In genomic region chr8:70897021-70897680, GRCm38 (mm10) we compare ENCODE assay signal across 8 mouse cellular contexts. TPM values are rescaled to one million over a fixed set of nuclear protein-coding genes. Genes with fewer than 3 reads are reported as not detected.
DNase-seq lines count a peak whose midpoint lies in the region; ATAC-seq and TF ChIP-seq lines count a peak whose summit lies in the region.

Gene Rpl18a, minus strand, starts transcription at chr8:70897412.

- in situ Hi-C loops in Patski (cut with MboI; ENCODE audit: low pct_unique_long_range_greater_than_20kb), result loop anchor here (5.0 to 25.0 kb wide), 2 partner anchors 60 to 465 kb away; partner anchors contain the start of genes Ocel1 and Use1

- POLR2A ChIA-PET in Patski (lab: Charles Lee), result interaction anchor here (0.9 to 1.9 kb wide), 2 partner anchors 8 to 17 kb away, joined by 3 to 13 read pairs; no protein-coding TSS in a partner anchor

- H3K4me1 ChIP-seq in hindbrain, embryonic 13.5 days (replicated peaks), result peaks cover 28% of the 10 kb centered on the region

- H3K9ac ChIP-seq in hindbrain, embryonic 13.5 days, result peak within 1 kb of the TSS; percentile 92

- peak within 1 kb of the TSS; percentile 98 for H3K4me2 ChIP-seq in hindbrain, embryonic 13.5 days

- WGBS in hindbrain, embryonic 13.5 days, result under 1% methylated on average over 60 of the region's 60 CpGs

- TF ChIP-seq CTCF in Patski (IDR thresholded peaks at IDR 0.05), result no peak

- peaks cover 33% of the 10 kb centered on the region for H3K36me3 ChIP-seq in hindbrain, embryonic 13.5 days

- peak; percentile 93 for ATAC-seq in Patski
- ATAC-seq in hindbrain, embryonic 13.5 days (ENCODE audit: low FRiP score), result peak; percentile 97

- H3K27ac ChIP-seq in hindbrain, embryonic 13.5 days, result peak within 1 kb of the TSS; percentile 81

- DNase-seq in Patski (ENCODE audit: low read depth, low spot score), result no peak
- DNase-seq in cerebellum, postnatal 14 days, result peak; percentile 92 to 94
- peak; percentile 93 to 97 for DNase-seq in frontal cortex, postnatal 14 days (ENCODE audit: low spot score in 2 of 2)
- DNase-seq in layer of hippocampus, postnatal 25 days (ENCODE audit: extremely low spot score in 1 of 2, low spot score in 1 of 2), result peak; percentile 78 to 81
- DNase-seq in lung, postnatal 25 days (ENCODE audit: low spot score), result peak; percentile 99
- DNase-seq in retina, embryonic 14.5 days (ENCODE audit: low spot score), result peak; percentile 98
- peak; percentile 90 for DNase-seq in thymus, postnatal 4 days

- CTCF ChIA-PET in Patski (lab: Charles Lee), result interaction anchor here (1.2 to 3.5 kb wide), 15 partner anchors 11 to 67 kb away, joined by 3 to 27 read pairs (median 5); partner anchors contain the start of gene Ccdc124

- H3K4me3 ChIP-seq in hindbrain, embryonic 13.5 days, result peak within 1 kb of the TSS; percentile 80

- H3K27me3 ChIP-seq in Patski, result no peaks in the 10 kb centered on the region
- peaks cover 41% of the 10 kb centered on the region for H3K27me3 ChIP-seq in hindbrain, embryonic 13.5 days

- no peaks in the 10 kb centered on the region for H3K9me3 ChIP-seq in hindbrain, embryonic 13.5 days

RNA-seq across cellular contexts. Expression of gene Rpl18a, which starts in this region (rescaled TPM):
- 1,930 TPM for polyA plus RNA-seq in Patski (2021)
- 2,665 and 2,711 TPM in 2 replicates for polyA plus RNA-seq in hindbrain, embryonic 13.5 days (2015; fragmentation: Nextera tagmentation; extraction: Ambion mirVana)
- total RNA-seq in layer of hippocampus, postnatal 25 days (2021), result 100 to 1,000 TPM; 634 to 770 TPM
